Mouse (Mus musculus): ENCODE results near the gene Maco1.

GRCm38 (mm10) chr4:134764333-134764732, 88.8 kb downstream of the Maco1 start:
- TF ChIP-seq CTCF (IDR thresholded peaks at IDR 0.05; ENCODE audit: extremely low read depth, insufficient read depth, low read length): no peak
- no peak for TF ChIP-seq POLR2A (IDR thresholded peaks at IDR 0.05; ENCODE audit: extremely low read depth, insufficient read depth, low read length)
